Mouse (Mus musculus) embryonic facial prominence, embryonic 11.5 days (tissue): Measurements from ENCODE around the gene Gkap1. TPM values are rescaled to one million over a fixed set of nuclear protein-coding genes. Genes with fewer than 3 reads are reported as not detected.

Experiments used
- ATAC-seq: fragments of 200-750 bp; cut with Nextera tagmentation; replicated peaks from 2 replicates; pipeline ENCODE4 v1.8.0; 2017; ENCODE audit warnings: low read depth; ENCODE audit not compliant: insufficient number of reproducible peaks, low FRiP score, low TSS enrichment
- DNase-seq: peaks from one replicate; pipeline ENCODE4 v3.0.0-alpha.2; 2015; ENCODE audit warnings: low spot score
- H3K27ac ChIP-seq: fragments of 300-500 bp; sonication (generic); replicated peaks from 2 replicates; pipeline ENCODE4 v1.5.1; 2014; ENCODE audit warnings: mild to moderate bottlenecking, low read depth, low read length, control low read depth
- H3K27me3 ChIP-seq: fragments of 300-500 bp; sonication (generic); 2 replicates; pipeline ENCODE4 v1.6.1; 2014; ENCODE audit warnings: mild to moderate bottlenecking, low read length, moderate library complexity, mixed read lengths; ENCODE audit not compliant: control insufficient read depth, insufficient read depth
- H3K36me3 ChIP-seq: fragments of 300-500 bp; sonication (generic); replicated peaks from 2 replicates; pipeline ENCODE4 v1.6.1; 2014; ENCODE audit warnings: low read depth, mild to moderate bottlenecking, low read length, moderate library complexity, mixed read lengths; ENCODE audit not compliant: control insufficient read depth, insufficient read depth
- H3K4me1 ChIP-seq: fragments of 300-500 bp; sonication (generic); 2 replicates; pipeline ENCODE4 v1.6.1; 2014; ENCODE audit warnings: low read length, mixed read lengths; ENCODE audit not compliant: control insufficient read depth, insufficient read depth
- H3K4me2 ChIP-seq: fragments of 300-500 bp; sonication (generic); 2 replicates; pipeline ENCODE4 v1.6.1; 2014; ENCODE audit warnings: low read depth, mild to moderate bottlenecking, control low read depth, low read length, moderate library complexity
- H3K4me3 ChIP-seq: fragments of 300-500 bp; sonication (generic); 2 replicates; pipeline ENCODE4 v1.5.1; 2014; ENCODE audit warnings: low read depth, low read length, control low read depth
- H3K9ac ChIP-seq: fragments of 300-500 bp; sonication (generic); replicated peaks from 2 replicates; pipeline ENCODE4 v1.6.1; 2014; ENCODE audit warnings: mild to moderate bottlenecking, control low read depth, low read length
- H3K9me3 ChIP-seq: fragments of 300-500 bp; sonication (generic); replicated peaks from 2 replicates; pipeline ENCODE4 v1.6.1; 2016; ENCODE audit warnings: mild to moderate bottlenecking, low read length, inconsistent platforms, mixed read lengths; ENCODE audit not compliant: control insufficient read depth
- WGBS: fragments of 180-500 bp; shearing (Covaris S2); extraction: QIAGEN DNeasy Blood & Tissue Kit; methylation state at CpG from one replicate; pipeline ENCODE4 v1.1.7; 2014; 5-methylcytosine and 5-hydroxymethylcytosine counted together
- polyA plus RNA-seq: library from polyadenylated mRNA; unstranded; fragments of >200 nt; fragmentation: Nextera tagmentation; extraction: Ambion mirVana; gene quantifications from 2 replicates; pipeline ENCODE4 v1.2.1, GENCODE M21; 2014

The Gkap1 gene
- polyA plus RNA-seq, 1 experiment from 2014 or later, result 31.2 TPM

GRCm38 (mm10) chr13:58212530-58212929 lies 63.0 kb downstream of the Gkap1 start:
- ATAC-seq (no peak), DNase-seq (no peak)
- H3K9ac ChIP-seq, result no peak overlapping the region
- H3K36me3 ChIP-seq, result no peaks in the 10 kb centered on the region; the same call in 1 of the 2 replicates
- H3K4me1 ChIP-seq, result no peaks in the 10 kb centered on the region
- WGBS, result 86% methylated on average over 2 of the region's 2 CpGs
- no peak overlapping the region for H3K27ac ChIP-seq
- H3K27me3 ChIP-seq, result no peaks in the 10 kb centered on the region
- no peak overlapping the region for H3K4me3 ChIP-seq
- no peaks in the 10 kb centered on the region for H3K9me3 ChIP-seq
- H3K4me2 ChIP-seq, result no peak overlapping the region

GRCm38 (mm10) chr13:58210441-58210840 lies 65.1 kb downstream of the Gkap1 start:
- H3K4me1 ChIP-seq, result no peaks in the 10 kb centered on the region
- no peaks in the 10 kb centered on the region for H3K27me3 ChIP-seq
- H3K27ac ChIP-seq, result no peak overlapping the region
- no peak for DNase-seq
- no peaks in the 10 kb centered on the region for H3K9me3 ChIP-seq
- no peak overlapping the region for H3K9ac ChIP-seq
- WGBS, result 78% methylated on average over 5 of the region's 5 CpGs
- no peaks in the 10 kb centered on the region; the same call in 1 of the 2 replicates for H3K36me3 ChIP-seq
- H3K4me3 ChIP-seq, result no peak overlapping the region
- H3K4me2 ChIP-seq, result no peak overlapping the region
- ATAC-seq, result no peak

GRCm38 (mm10) chr13:58206084-58206483 lies 69.4 kb downstream of the Gkap1 start:
- no peak overlapping the region for H3K4me3 ChIP-seq
- DNase-seq (no peak), ATAC-seq (no peak)
- 82% methylated on average over 4 of the region's 4 CpGs for WGBS
- no peak overlapping the region for H3K27ac ChIP-seq
- no peaks in the 10 kb centered on the region for H3K9me3 ChIP-seq
- no peaks in the 10 kb centered on the region for H3K27me3 ChIP-seq
- H3K9ac ChIP-seq, result no peak overlapping the region
- no peaks in the 10 kb centered on the region for H3K4me1 ChIP-seq
- no peaks in the 10 kb centered on the region; the same call in 1 of the 2 replicates for H3K36me3 ChIP-seq
- no peak overlapping the region for H3K4me2 ChIP-seq

GRCm38 (mm10) chr13:58204986-58205385 lies 70.5 kb downstream of the Gkap1 start:
- WGBS, result 66% methylated on average over 4 of the region's 4 CpGs
- DNase-seq, result no peak
- Histone ChIP-seq H3K4me3 (no peak overlapping the region), H3K4me1 (no peaks in the 10 kb centered on the region), H3K27me3 (no peaks in the 10 kb centered on the region), H3K36me3 (no peaks in the 10 kb centered on the region; the same call in 1 of the 2 replicates), H3K27ac (no peak overlapping the region), H3K9ac (no peak overlapping the region), H3K9me3 (no peaks in the 10 kb centered on the region), H3K4me2 (no peak overlapping the region)
- ATAC-seq, result no peak

GRCm38 (mm10) chr13:58204202-58204601 lies 71.3 kb downstream of the Gkap1 start:
- Histone ChIP-seq H3K4me2 (no peak overlapping the region), H3K4me3 (no peak overlapping the region), H3K27me3 (no peaks in the 10 kb centered on the region), H3K9me3 (no peaks in the 10 kb centered on the region), H3K9ac (no peak overlapping the region), H3K36me3 (no peaks in the 10 kb centered on the region; the same call in 1 of the 2 replicates), H3K4me1 (no peaks in the 10 kb centered on the region), H3K27ac (no peak overlapping the region)
- DNase-seq, result no peak
- WGBS, result 97% methylated on average over 3 of the region's 3 CpGs
- no peak for ATAC-seq

- H3K9ac ChIP-seq, result no peak overlapping the region
- H3K4me1 ChIP-seq, result no peaks in the 10 kb centered on the region
- H3K36me3 ChIP-seq, result no peaks in the 10 kb centered on the region
- no peak overlapping the region for H3K27ac ChIP-seq
- no peak overlapping the region for H3K4me2 ChIP-seq
- H3K4me3 ChIP-seq, result no peak overlapping the region
- no peaks in the 10 kb centered on the region for H3K27me3 ChIP-seq
- no peaks in the 10 kb centered on the region for H3K9me3 ChIP-seq
- WGBS, result 92% methylated on average over 1 of the region's 1 CpGs
- ATAC-seq, result no peak
- DNase-seq, result no peak
Measured at GRCm38 (mm10) chr13:58202903-58203302, 72.6 kb downstream of the Gkap1 start.

- ATAC-seq (no peak), DNase-seq (no peak)
- Histone ChIP-seq H3K36me3 (no peaks in the 10 kb centered on the region), H3K27me3 (no peaks in the 10 kb centered on the region), H3K27ac (no peak overlapping the region), H3K9me3 (no peaks in the 10 kb centered on the region), H3K4me2 (no peak overlapping the region), H3K4me1 (no peaks in the 10 kb centered on the region), H3K4me3 (no peak overlapping the region), H3K9ac (no peak overlapping the region)
- 95% methylated on average over 3 of the region's 3 CpGs for WGBS
Measured at GRCm38 (mm10) chr13:58201908-58202307, 73.6 kb downstream of the Gkap1 start.

- WGBS, result 93% methylated on average over 6 of the region's 6 CpGs
- H3K27ac ChIP-seq, result no peak overlapping the region
- H3K9ac ChIP-seq, result no peak overlapping the region
- H3K4me1 ChIP-seq, result no peaks in the 10 kb centered on the region
- no peak overlapping the region for H3K4me2 ChIP-seq
- H3K36me3 ChIP-seq, result no peaks in the 10 kb centered on the region
- H3K4me3 ChIP-seq, result no peak overlapping the region
- DNase-seq (no peak), ATAC-seq (no peak)
- H3K27me3 ChIP-seq, result no peaks in the 10 kb centered on the region
- H3K9me3 ChIP-seq, result no peaks in the 10 kb centered on the region
Measured at GRCm38 (mm10) chr13:58201343-58201742, 74.2 kb downstream of the Gkap1 start.
